Mouse (Mus musculus): ENCODE measurements at regions not wholly inside any gene's neighbourhood (a gene's known extent, or its start where the extent isn't known, plus 50 kb on each side); places are given as distances from the start of the nearest gene placed in this dataset.
A peak's percentile ranks its signal among the peaks of the same experiment; 100 is the strongest.

- WGBS: 19% methylated on average over 6 of the region's 6 CpGs
- peaks cover 14% of the 10 kb centered on the region; the same call in 1 of the 2 replicates for H3K4me1 ChIP-seq (replicated peaks; ENCODE audit: control insufficient read depth, insufficient read depth, low read length)
- peak; percentile 56 for DNase-seq (ENCODE audit: low spot score)
- H3K4me2 ChIP-seq (replicated peaks): peak overlapping the region; percentile 32
- no peak overlapping the region for H3K27ac ChIP-seq
- no peaks in the 10 kb centered on the region for H3K27me3 ChIP-seq (ENCODE audit: control insufficient read depth, insufficient read depth, low read length)
- no peaks in the 10 kb centered on the region for H3K36me3 ChIP-seq (replicated peaks; ENCODE audit: control insufficient read depth, insufficient read depth)
- H3K4me3 ChIP-seq (replicated peaks; ENCODE audit: low read length): no peak overlapping the region
- peak; percentile 69 for ATAC-seq (ENCODE audit: low FRiP score)
- no peaks in the 10 kb centered on the region for H3K9me3 ChIP-seq (ENCODE audit: control insufficient read depth, low read length)
- H3K9ac ChIP-seq: no peak overlapping the region
These were observed 623.8 kb upstream of the Fam241a start for GRCm38 (mm10) chr3:128519913-128520316.

GRCm38 (mm10) chr3:128518806-128519205 lies 622.7 kb upstream of the Fam241a start:
- WGBS: 57% methylated on average over 4 of the region's 4 CpGs
- Histone ChIP-seq H3K9me3 (ENCODE audit: control insufficient read depth, low read length) (no peaks in the 10 kb centered on the region), H3K4me3 (replicated peaks; ENCODE audit: low read length) (no peak overlapping the region), H3K9ac (no peak overlapping the region), H3K27ac (no peak overlapping the region), H3K36me3 (replicated peaks; ENCODE audit: control insufficient read depth, insufficient read depth) (no peaks in the 10 kb centered on the region), H3K4me2 (replicated peaks) (no peak overlapping the region), H3K27me3 (ENCODE audit: control insufficient read depth, insufficient read depth, low read length) (no peaks in the 10 kb centered on the region), H3K4me1 (replicated peaks; ENCODE audit: control insufficient read depth, insufficient read depth, low read length) (peaks cover 14% of the 10 kb centered on the region; the same call in 1 of the 2 replicates)
- ATAC-seq (ENCODE audit: low FRiP score) (no peak), DNase-seq (ENCODE audit: low spot score) (peak; percentile 38)

- H3K36me3 ChIP-seq (replicated peaks; ENCODE audit: control insufficient read depth, insufficient read depth): no peaks in the 10 kb centered on the region
- no peak overlapping the region for H3K4me2 ChIP-seq (replicated peaks)
- no peak for ATAC-seq (ENCODE audit: low FRiP score)
- H3K9ac ChIP-seq: no peak overlapping the region
- no peaks in the 10 kb centered on the region for H3K27me3 ChIP-seq (ENCODE audit: control insufficient read depth, insufficient read depth, low read length)
- DNase-seq (ENCODE audit: low spot score): peak; percentile 36
- no peak overlapping the region for H3K4me3 ChIP-seq (replicated peaks; ENCODE audit: low read length)
- H3K4me1 ChIP-seq (replicated peaks; ENCODE audit: control insufficient read depth, insufficient read depth, low read length): no peaks in the 10 kb centered on the region
- 64% methylated on average over 3 of the region's 3 CpGs for WGBS
- H3K9me3 ChIP-seq (ENCODE audit: control insufficient read depth, low read length): no peaks in the 10 kb centered on the region
- no peak overlapping the region for H3K27ac ChIP-seq
These were observed 575.0 kb upstream of the Fam241a start for GRCm38 (mm10) chr3:128471111-128471510.

- H3K27ac ChIP-seq: no peak overlapping the region
- no peaks in the 10 kb centered on the region for H3K36me3 ChIP-seq (replicated peaks; ENCODE audit: control insufficient read depth, insufficient read depth)
- DNase-seq (ENCODE audit: low spot score) (no peak), ATAC-seq (ENCODE audit: low FRiP score) (no peak)
- no peaks in the 10 kb centered on the region for H3K4me1 ChIP-seq (replicated peaks; ENCODE audit: control insufficient read depth, insufficient read depth, low read length)
- no peak overlapping the region for H3K4me2 ChIP-seq (replicated peaks)
- no peaks in the 10 kb centered on the region for H3K9me3 ChIP-seq (ENCODE audit: control insufficient read depth, low read length)
- H3K4me3 ChIP-seq (replicated peaks; ENCODE audit: low read length): no peak overlapping the region
- no peak overlapping the region for H3K9ac ChIP-seq
- H3K27me3 ChIP-seq (ENCODE audit: control insufficient read depth, insufficient read depth, low read length): no peaks in the 10 kb centered on the region
These were observed 533.6 kb upstream of the Fam241a start for GRCm38 (mm10) chr3:128429706-128430105.

- no peak overlapping the region for H3K27ac ChIP-seq
- H3K4me3 ChIP-seq (replicated peaks; ENCODE audit: low read length): no peak overlapping the region
- H3K9ac ChIP-seq: no peak overlapping the region
- DNase-seq (ENCODE audit: low spot score) (no peak), ATAC-seq (ENCODE audit: low FRiP score) (no peak)
- no peaks in the 10 kb centered on the region for H3K36me3 ChIP-seq (replicated peaks; ENCODE audit: control insufficient read depth, insufficient read depth)
- no peaks in the 10 kb centered on the region for H3K4me1 ChIP-seq (replicated peaks; ENCODE audit: control insufficient read depth, insufficient read depth, low read length)
- H3K9me3 ChIP-seq (ENCODE audit: control insufficient read depth, low read length): no peaks in the 10 kb centered on the region
- no peak overlapping the region for H3K4me2 ChIP-seq (replicated peaks)
- 98% methylated on average over 2 of the region's 2 CpGs for WGBS
- no peaks in the 10 kb centered on the region for H3K27me3 ChIP-seq (ENCODE audit: control insufficient read depth, insufficient read depth, low read length)
These were observed 519.4 kb upstream of the Fam241a start for GRCm38 (mm10) chr3:128415568-128415967.

- H3K9me3 ChIP-seq (ENCODE audit: control insufficient read depth, low read length): no peaks in the 10 kb centered on the region; the same call in 1 of the 2 replicates
- WGBS: 84% methylated on average over 1 of the region's 1 CpGs
- H3K27ac ChIP-seq: no peak overlapping the region
- ATAC-seq (ENCODE audit: low FRiP score): no peak
- no peak overlapping the region for H3K9ac ChIP-seq
- no peaks in the 10 kb centered on the region for H3K36me3 ChIP-seq (replicated peaks; ENCODE audit: control insufficient read depth, insufficient read depth)
- no peaks in the 10 kb centered on the region for H3K27me3 ChIP-seq (ENCODE audit: control insufficient read depth, insufficient read depth, low read length)
- DNase-seq (ENCODE audit: low spot score): no peak
- no peak overlapping the region for H3K4me2 ChIP-seq (replicated peaks)
- no peak overlapping the region for H3K4me3 ChIP-seq (replicated peaks; ENCODE audit: low read length)
- H3K4me1 ChIP-seq (replicated peaks; ENCODE audit: control insufficient read depth, insufficient read depth, low read length): no peaks in the 10 kb centered on the region
These were observed 517.4 kb upstream of the Fam241a start for GRCm38 (mm10) chr3:128413481-128413880.

- Histone ChIP-seq H3K27me3 (ENCODE audit: control insufficient read depth, insufficient read depth, low read length) (no peaks in the 10 kb centered on the region), H3K36me3 (replicated peaks; ENCODE audit: control insufficient read depth, insufficient read depth) (no peaks in the 10 kb centered on the region), H3K9ac (no peak overlapping the region), H3K4me2 (replicated peaks) (no peak overlapping the region), H3K4me1 (replicated peaks; ENCODE audit: control insufficient read depth, insufficient read depth, low read length) (no peaks in the 10 kb centered on the region), H3K4me3 (replicated peaks; ENCODE audit: low read length) (no peak overlapping the region), H3K9me3 (ENCODE audit: control insufficient read depth, low read length) (no peaks in the 10 kb centered on the region; the same call in 1 of the 2 replicates), H3K27ac (no peak overlapping the region)
- peak; percentile 27 for DNase-seq (ENCODE audit: low spot score)
- no peak for ATAC-seq (ENCODE audit: low FRiP score)
These were observed 516.0 kb upstream of the Fam241a start for GRCm38 (mm10) chr3:128412157-128412556.

- DNase-seq (ENCODE audit: low spot score): no peak
- ATAC-seq (ENCODE audit: low FRiP score): no peak
- H3K27me3 ChIP-seq (ENCODE audit: control insufficient read depth, insufficient read depth, low read length): no peaks in the 10 kb centered on the region
- 72% methylated on average over 3 of the region's 3 CpGs for WGBS
- H3K36me3 ChIP-seq (replicated peaks; ENCODE audit: control insufficient read depth, insufficient read depth): no peaks in the 10 kb centered on the region
- H3K9ac ChIP-seq: no peak overlapping the region
- no peak overlapping the region for H3K4me3 ChIP-seq (replicated peaks; ENCODE audit: low read length)
- no peak overlapping the region for H3K4me2 ChIP-seq (replicated peaks)
- H3K4me1 ChIP-seq (replicated peaks; ENCODE audit: control insufficient read depth, insufficient read depth, low read length): no peaks in the 10 kb centered on the region
- no peak overlapping the region for H3K27ac ChIP-seq
- no peaks in the 10 kb centered on the region for H3K9me3 ChIP-seq (ENCODE audit: control insufficient read depth, low read length)
These were observed 498.7 kb upstream of the Fam241a start for GRCm38 (mm10) chr3:128394805-128395204.

GRCm38 (mm10) chr3:128380579-128380978 lies 484.5 kb upstream of the Fam241a start:
- DNase-seq (ENCODE audit: low spot score) (no peak), ATAC-seq (ENCODE audit: low FRiP score) (no peak)
- Histone ChIP-seq H3K27me3 (ENCODE audit: control insufficient read depth, insufficient read depth, low read length) (no peaks in the 10 kb centered on the region), H3K36me3 (replicated peaks; ENCODE audit: control insufficient read depth, insufficient read depth) (no peaks in the 10 kb centered on the region), H3K4me2 (replicated peaks) (no peak overlapping the region), H3K27ac (no peak overlapping the region), H3K9ac (no peak overlapping the region), H3K9me3 (ENCODE audit: control insufficient read depth, low read length) (no peaks in the 10 kb centered on the region), H3K4me1 (replicated peaks; ENCODE audit: control insufficient read depth, insufficient read depth, low read length) (no peaks in the 10 kb centered on the region), H3K4me3 (replicated peaks; ENCODE audit: low read length) (no peak overlapping the region)
- WGBS: 90% methylated on average over 4 of the region's 4 CpGs

GRCm38 (mm10) chr3:128369521-128370127 lies 473.5 kb upstream of the Fam241a start:
- 16% methylated on average over 5 of the region's 5 CpGs for WGBS
- no peaks in the 10 kb centered on the region for H3K4me1 ChIP-seq (replicated peaks; ENCODE audit: control insufficient read depth, insufficient read depth, low read length)
- ATAC-seq (ENCODE audit: low FRiP score): no peak
- H3K9me3 ChIP-seq (ENCODE audit: control insufficient read depth, low read length): no peaks in the 10 kb centered on the region
- no peak overlapping the region for H3K27ac ChIP-seq
- no peak for DNase-seq (ENCODE audit: low spot score)
- H3K4me2 ChIP-seq (replicated peaks): no peak overlapping the region
- no peaks in the 10 kb centered on the region for H3K27me3 ChIP-seq (ENCODE audit: control insufficient read depth, insufficient read depth, low read length)
- H3K36me3 ChIP-seq (replicated peaks; ENCODE audit: control insufficient read depth, insufficient read depth): no peaks in the 10 kb centered on the region
- H3K9ac ChIP-seq: no peak overlapping the region
- H3K4me3 ChIP-seq (replicated peaks; ENCODE audit: low read length): no peak overlapping the region
